Mouse (Mus musculus) stomach, postnatal 0 days (tissue): ENCODE measurements around the gene Gm28372.

Experiments
- CTCF ChIP-seq: IDR thresholded peaks from 2 replicates; pipeline ENCODE4 v1.5.1; 2016; ENCODE audit warnings: antibody characterized with exemption, low read depth, mild to moderate bottlenecking, moderate library complexity
- EP300 ChIP-seq: optimal IDR thresholded peaks from 2 replicates; pipeline ENCODE3; 2016; ENCODE audit warnings: antibody characterized with exemption

DNA sequence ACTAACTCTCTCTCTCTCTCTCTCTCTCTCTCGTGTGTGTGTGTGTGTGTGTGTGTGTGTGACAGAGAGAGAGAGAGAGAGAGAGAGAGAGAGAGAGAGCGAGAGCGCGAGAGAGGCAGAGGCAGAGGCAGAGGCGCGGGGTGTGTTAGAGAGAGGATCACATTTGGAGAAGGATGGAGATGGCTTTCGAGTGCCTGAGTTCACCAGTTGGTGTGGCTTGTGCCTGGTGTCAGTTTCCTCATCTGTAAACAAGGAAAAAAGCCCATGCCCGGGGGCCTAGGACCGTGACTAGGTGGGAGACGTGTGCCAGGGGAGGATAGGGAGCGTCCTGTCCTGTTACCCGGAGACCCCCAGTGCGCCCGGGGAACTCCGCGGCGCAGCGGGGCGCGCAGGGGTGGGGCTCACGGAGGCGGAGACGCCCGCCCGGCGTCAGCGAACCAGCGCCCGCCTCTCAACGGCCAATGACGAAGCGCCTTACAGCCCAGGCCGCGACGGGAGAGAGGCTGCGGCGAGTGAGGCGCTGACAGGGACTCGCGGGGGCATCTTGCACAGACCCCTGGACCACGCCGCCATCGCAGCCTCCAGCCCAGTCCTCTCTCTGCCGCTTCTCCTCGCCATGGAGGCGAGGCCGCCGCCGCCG is 44.9 kb downstream of the Gm28372 start, which contains the start of gene Ptpra:
- TF ChIP-seq CTCF (no peak), EP300 (no peak)
